9 mouse cellular contexts compared by ENCODE assay signal in the genomic region with DNA sequence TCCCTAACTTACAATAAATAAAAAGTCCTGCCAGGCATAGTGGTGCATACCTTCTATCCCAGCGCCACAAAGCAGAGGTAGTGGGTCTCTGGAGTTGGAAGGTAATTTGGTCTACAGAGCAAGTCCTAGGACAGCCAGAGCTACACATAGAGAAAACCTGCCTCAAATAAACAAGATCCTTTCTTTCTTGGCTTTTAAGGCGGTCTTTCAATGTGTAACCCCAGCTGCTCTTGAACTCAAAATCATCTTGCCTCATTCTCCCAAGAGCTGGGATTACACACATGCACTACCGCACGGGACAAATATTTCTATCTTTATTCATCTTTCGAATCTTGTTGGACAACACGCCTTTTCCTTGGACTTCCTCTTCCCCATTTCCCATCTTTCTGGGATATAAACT. TPM values are rescaled to one million over a fixed set of nuclear protein-coding genes. Genes with fewer than 3 reads are reported as not detected.
DNase-seq lines count a peak whose midpoint lies in the region; ATAC-seq and TF ChIP-seq lines count a peak whose summit lies in the region.
"Had no signal": no experiment of that assay in that cellular context is flagged by ENCODE, and none has a peak within 500 bp of the region (broad histone marks: within the 10 kb centered on the region; RNA-seq: fewer than 3 reads in every experiment).

No protein-coding gene starts in this region.

- 51% methylated on average over 6 of the region's 6 CpGs for WGBS in heart, postnatal 0 days
- 69% methylated on average over 6 of the region's 6 CpGs for WGBS in macrophage (ENCODE audit: missing documents)

- peaks cover 46% of the 10 kb centered on the region for H3K79me2 ChIP-seq in macrophage (ENCODE audit: inconsistent target)

- in situ Hi-C loops in ES-E14 (cut with MboI; ENCODE audit: low sequenced_read_pairs in 2 of 2, unreplicated experiment in 2 of 2) = no loop called here

- no peak for ATAC-seq in erythroblast, adult 5-6 weeks (replicated peaks; ENCODE audit: low FRiP score, poor library complexity, severe bottlenecking)
- ATAC-seq in heart, postnatal 0 days (ENCODE audit: insufficient read depth, low read depth) = no peak

- TF ChIP-seq EP300 in heart, postnatal 0 days (IDR thresholded peaks at IDR 0.05; ENCODE audit: low read depth) = no peak

- H3K4me2 ChIP-seq in heart, postnatal 0 days (ENCODE audit: low read depth, low read length) = peak overlapping the region; percentile 93

- DNase-seq in ES-E14 (ENCODE audit: low read depth, low spot score) = no peak
- DNase-seq in heart, postnatal 0 days (ENCODE audit: low spot score) = no peak
- no peak for DNase-seq in right cerebral cortex, adult 2 months (ENCODE audit: low spot score in 2 of 2)
- no peak for DNase-seq in cerebellum, postnatal 4 days (ENCODE audit: low spot score in 2 of 2)
- no peak for DNase-seq in ovary, postnatal 14 days (ENCODE audit: low spot score)
- DNase-seq: left cerebral cortex, postnatal 4 days had no signal

- H3K27ac ChIP-seq in ES-E14 (ENCODE audit: insufficient read depth, low read depth, low read length, poor library complexity, severe bottlenecking) = no peak overlapping the region
- H3K27ac ChIP-seq in heart, postnatal 0 days (ENCODE audit: low read depth) = peak overlapping the region; percentile 98
- H3K27ac ChIP-seq in macrophage = no peak overlapping the region

- H3K9me3 ChIP-seq in erythroblast, embryonic 14.5 days (ENCODE audit: control insufficient read depth, low read length) = no peaks in the 10 kb centered on the region
- H3K9me3 ChIP-seq in ES-E14 (ENCODE audit: control insufficient read depth, insufficient read depth, low read depth, low read length) = no peaks in the 10 kb centered on the region
- H3K9me3 ChIP-seq in heart, postnatal 0 days (replicated peaks; ENCODE audit: control insufficient read depth, low read length) = no peaks in the 10 kb centered on the region

- H3K9ac ChIP-seq in ES-E14 (ENCODE audit: insufficient read depth, low read depth, low read length, poor library complexity, severe bottlenecking) = no peak overlapping the region
- H3K9ac ChIP-seq in heart, postnatal 0 days (replicated peaks; ENCODE audit: low read depth, low read length) = peak overlapping the region; percentile 98

- H3K4me3 ChIP-seq in erythroblast, embryonic 14.5 days (replicated peaks) = peak overlapping the region; percentile 98
- H3K4me3 ChIP-seq in ES-E14 (ENCODE audit: insufficient read depth in 1 of 2, low read depth in 1 of 2, low read length in 2 of 2, poor library complexity in 1 of 2, severe bottlenecking in 1 of 2) = peak overlapping the region; percentile 99 to 100; a peak in 2 of 4 replicates
- peak overlapping the region; percentile 91 for H3K4me3 ChIP-seq in heart, postnatal 0 days (ENCODE audit: low read depth, low read length)
- peak overlapping the region; percentile 74 for H3K4me3 ChIP-seq in macrophage (ENCODE audit: inconsistent target)

- no peak for TF ChIP-seq CTCF in heart, postnatal 0 days (IDR thresholded peaks at IDR 0.05; ENCODE audit: low read depth)

- H3K27me3 ChIP-seq in erythroblast, embryonic 14.5 days (ENCODE audit: control insufficient read depth) = no peaks in the 10 kb centered on the region
- H3K27me3 ChIP-seq in heart, postnatal 0 days (ENCODE audit: control insufficient read depth, insufficient read depth, low read length) = no peaks in the 10 kb centered on the region

- peaks cover 11% of the 10 kb centered on the region for H3K36me3 ChIP-seq in erythroblast, embryonic 14.5 days (ENCODE audit: control insufficient read depth)
- no peaks in the 10 kb centered on the region for H3K36me3 ChIP-seq in ES-E14 (ENCODE audit: control insufficient read depth, insufficient read depth, low read length, poor library complexity, severe bottlenecking)
- H3K36me3 ChIP-seq in heart, postnatal 0 days (replicated peaks; ENCODE audit: control insufficient read depth, insufficient read depth, low read length) = no peaks in the 10 kb centered on the region
- H3K36me3 ChIP-seq in macrophage (ENCODE audit: inconsistent target) = no peaks in the 10 kb centered on the region

- peaks cover 85% of the 10 kb centered on the region for H3K4me1 ChIP-seq in erythroblast, embryonic 14.5 days (ENCODE audit: control insufficient read depth)
- peaks cover 0 to 3% of the 10 kb centered on the region in 2 experiments; a peak in 2 of 4 replicates for H3K4me1 ChIP-seq in ES-E14 (ENCODE audit: control insufficient read depth in 2 of 2, insufficient read depth in 2 of 2, low read length in 2 of 2, poor library complexity in 1 of 2)
- peaks cover 24% of the 10 kb centered on the region for H3K4me1 ChIP-seq in heart, postnatal 0 days (ENCODE audit: control insufficient read depth, insufficient read depth)

TF ChIP-seq in ES-E14, 5 proteins besides CTCF, POLR2A, EP300 and RAD21:
- TF ChIP-seq MAFK (IDR thresholded peaks at IDR 0.05; ENCODE audit: insufficient read depth, low read depth, low read length) (no peak), ZNF384 (IDR thresholded peaks at IDR 0.05; ENCODE audit: low read depth, low read length) (no peak), HCFC1 (IDR thresholded peaks at IDR 0.05; ENCODE audit: borderline replicate concordance, insufficient read depth, low read length) (no peak), CHD2 (IDR thresholded peaks at IDR 0.05; ENCODE audit: low read depth, low read length) (no peak), ZC3H11A (IDR thresholded peaks at IDR 0.05; ENCODE audit: borderline replicate concordance, low read depth, low read length) (no peak)

RNA-seq across cellular contexts. Expression of gene Zfp592, which starts 1.4 kb away (rescaled TPM):
- 4.9 and 5.2 TPM in 2 replicates for polyA plus RNA-seq in erythroblast, embryonic 14.5 days (2012)
- total RNA-seq in erythroblast, adult 5-6 weeks (2015; ENCODE audit: low replicate concordance) = 9.4 and 10.4 TPM in 2 replicates
- total RNA-seq in erythroblast, adult 5-6 weeks (2017; ENCODE audit: low replicate concordance) = 13.8 and 17.7 TPM in 2 replicates
- 6.3 and 8.2 TPM in 2 replicates for total RNA-seq in ES-E14 (2012; rRNA removed)
- 23.7 and 37.0 TPM in 2 replicates for total RNA-seq in heart, postnatal 0 days (2014; rRNA removed; ENCODE audit: low replicate concordance)
- 3.9 and 4.1 TPM in 2 replicates for polyA plus RNA-seq in heart, postnatal 0 days (2015; fragmentation: Nextera tagmentation; extraction: Ambion mirVana)
- total RNA-seq in macrophage (2018; cell fraction: chromatin; rRNA removed) = 10 to 100 TPM; 13.9 to 55.6 (median 35.3) TPM
- 10 to 100 TPM in 23 of 26 experiments, 1 to 10 TPM in 3; 8.3 to 20.6 (median 15.7) TPM for total RNA-seq in macrophage (2018; cell fraction: cytosol; rRNA removed)
- 10 to 100 TPM; 15.1 to 50.4 (median 30.7) TPM for total RNA-seq in macrophage (2018; cell fraction: nucleus; rRNA removed)
- 14.6 to 15.0 TPM (median 15.0 TPM) in 3 replicates for polyA plus RNA-seq in macrophage (2018)

RNA-seq across cellular contexts. Expression of gene Sec11a, which starts 44.5 kb away (rescaled TPM):
- polyA plus RNA-seq in erythroblast, embryonic 14.5 days (2012) = 0.23 and 0.24 TPM in 2 replicates
- total RNA-seq in erythroblast, adult 5-6 weeks (2015; ENCODE audit: low replicate concordance) = 65.3 and 70.2 TPM in 2 replicates
- 65.7 and 80.3 TPM in 2 replicates for total RNA-seq in erythroblast, adult 5-6 weeks (2017; ENCODE audit: low replicate concordance)
- 171 and 218 TPM in 2 replicates for total RNA-seq in ES-E14 (2012; rRNA removed)
- 79.2 and 118 TPM in 2 replicates for total RNA-seq in heart, postnatal 0 days (2014; rRNA removed; ENCODE audit: low replicate concordance)
- polyA plus RNA-seq in heart, postnatal 0 days (2015; fragmentation: Nextera tagmentation; extraction: Ambion mirVana) = 104 and 110 TPM in 2 replicates
- total RNA-seq in macrophage (2018; cell fraction: chromatin; rRNA removed) = 10 to 100 TPM; 13.3 to 78.5 (median 50.6) TPM
- 10 to 100 TPM; 66.5 to 100.0 (median 81.5) TPM for total RNA-seq in macrophage (2018; cell fraction: cytosol; rRNA removed)
- total RNA-seq in macrophage (2018; cell fraction: nucleus; rRNA removed) = 100 to 1,000 TPM in 12 of 26 experiments, 10 to 100 TPM in 14; 51.2 to 154 (median 97.0) TPM
- polyA plus RNA-seq in macrophage (2018) = 67.1 to 82.0 TPM (median 75.1 TPM) in 3 replicates
